Mouse (Mus musculus): ENCODE measurements around the gene Gm49387. TPM values are rescaled to one million over a fixed set of nuclear protein-coding genes. Genes with fewer than 3 reads are reported as not detected.

Gene Gm49387
- polyA plus RNA-seq, 1 experiment from 2014 or later, result 1.2 TPM

GRCm38 (mm10) chr14:31659501-31660181 is 19.0 kb upstream of the Gm49387 start:
- peak overlapping the region; percentile 59 for H3K27ac ChIP-seq
- no peak overlapping the region for H3K4me3 ChIP-seq
- WGBS, result 65% methylated on average over 10 of the region's 10 CpGs
- ATAC-seq (replicated peaks), result no peak
- H3K4me2 ChIP-seq, result no peak overlapping the region
- H3K27me3 ChIP-seq (replicated peaks), result no peaks in the 10 kb centered on the region
- H3K9me3 ChIP-seq, result no peaks in the 10 kb centered on the region
- no peaks in the 10 kb centered on the region for H3K36me3 ChIP-seq (replicated peaks)
- peaks cover 41% of the 10 kb centered on the region for H3K4me1 ChIP-seq
- no peak overlapping the region for H3K9ac ChIP-seq

- H3K27ac ChIP-seq, result no peak overlapping the region
Measured at GRCm38 (mm10) chr14:31658126-31658680, 17.5 kb upstream of the Gm49387 start.

DNA sequence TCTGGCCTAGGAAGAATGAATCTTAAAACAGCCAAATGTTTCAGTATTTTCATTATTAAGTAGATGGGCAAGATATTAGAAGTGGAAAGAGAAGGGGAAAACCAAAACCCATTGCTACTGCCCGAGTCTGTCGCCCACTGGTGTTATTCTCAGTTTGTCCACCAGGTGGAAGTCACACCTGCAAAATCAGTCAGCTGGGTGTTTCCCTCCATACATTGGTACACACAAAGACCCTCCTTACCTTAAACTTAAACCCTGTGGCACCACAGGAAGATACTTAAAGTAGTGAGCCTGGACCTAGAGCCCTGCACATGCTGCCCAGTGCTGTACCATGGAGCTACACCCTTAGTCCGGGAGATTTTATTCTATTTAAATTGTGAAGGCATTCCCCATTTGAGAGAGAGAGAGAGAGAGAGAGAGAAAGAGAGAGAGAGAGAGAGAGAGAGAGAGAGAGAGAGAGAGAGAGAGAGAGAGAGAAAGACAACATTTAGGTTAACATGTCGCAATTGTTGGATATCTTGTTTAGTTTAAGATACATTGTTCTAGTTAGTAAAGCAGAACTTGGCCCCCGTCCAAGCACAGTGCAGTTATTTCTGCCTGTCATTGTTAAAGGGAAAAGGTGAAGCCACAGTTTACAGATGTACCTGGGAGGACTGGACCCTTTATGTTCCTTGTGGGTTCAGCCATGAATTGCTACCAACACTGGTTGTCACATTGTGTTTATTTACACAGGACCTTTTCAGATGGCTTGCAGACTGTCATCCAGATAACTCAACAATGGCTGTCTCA is 16.4 kb upstream of the Gm49387 start:
- peak; percentile 28; the same call in 1 of the 2 replicates for ATAC-seq (replicated peaks)
- no peak overlapping the region for H3K9ac ChIP-seq
- no peaks in the 10 kb centered on the region for H3K9me3 ChIP-seq
- no peak overlapping the region for H3K27ac ChIP-seq
- no peaks in the 10 kb centered on the region for H3K36me3 ChIP-seq (replicated peaks)
- H3K27me3 ChIP-seq (replicated peaks), result no peaks in the 10 kb centered on the region
- H3K4me3 ChIP-seq, result no peak overlapping the region
- peaks cover 21% of the 10 kb centered on the region for H3K4me1 ChIP-seq
- H3K4me2 ChIP-seq, result no peak overlapping the region
- WGBS, result 47% methylated on average over 5 of the region's 5 CpGs

More at GRCm38 (mm10) chr14:31658126-31658680, 17.5 kb upstream of the Gm49387 start:
- Histone ChIP-seq H3K4me2 (no peak overlapping the region), H3K9me3 (no peaks in the 10 kb centered on the region), H3K27me3 (replicated peaks) (no peaks in the 10 kb centered on the region), H3K4me3 (no peak overlapping the region), H3K9ac (no peak overlapping the region), H3K4me1 (peaks cover 32% of the 10 kb centered on the region), H3K36me3 (replicated peaks) (no peaks in the 10 kb centered on the region)
- ATAC-seq (replicated peaks), result no peak
- WGBS, result 85% methylated on average over 8 of the region's 8 CpGs

DNA sequence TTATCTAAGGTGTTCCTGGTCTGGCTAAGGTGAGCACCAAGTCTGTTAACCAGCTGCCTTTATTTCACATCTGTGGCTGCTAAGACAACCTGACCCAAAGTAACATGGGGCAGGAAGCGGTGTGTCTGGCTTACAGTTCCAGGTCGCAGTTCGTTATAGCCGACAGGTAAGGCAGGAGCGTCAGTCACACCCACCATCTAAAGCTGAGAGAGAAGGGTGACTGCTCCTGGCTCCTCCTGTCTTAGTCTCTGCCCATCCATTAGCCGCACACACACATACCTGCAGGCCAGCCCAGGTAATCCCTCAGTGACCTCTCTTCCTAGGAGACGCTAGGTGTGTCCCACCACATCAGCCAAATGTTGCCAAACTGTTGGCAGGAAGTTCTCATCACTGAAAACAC is 15.7 kb upstream of the Gm49387 start:
- Histone ChIP-seq H3K27ac (no peak overlapping the region), H3K4me1 (peaks cover 17% of the 10 kb centered on the region), H3K4me3 (no peak overlapping the region), H3K36me3 (replicated peaks) (no peaks in the 10 kb centered on the region), H3K27me3 (replicated peaks) (no peaks in the 10 kb centered on the region), H3K9me3 (no peaks in the 10 kb centered on the region), H3K9ac (no peak overlapping the region), H3K4me2 (no peak overlapping the region)
- 84% methylated on average over 7 of the region's 7 CpGs for WGBS
- ATAC-seq (replicated peaks), result no peak

GRCm38 (mm10) chr14:31655406-31655805 is 14.7 kb upstream of the Gm49387 start:
- Histone ChIP-seq H3K27ac (no peak overlapping the region), H3K4me2 (no peak overlapping the region), H3K27me3 (replicated peaks) (no peaks in the 10 kb centered on the region), H3K9ac (no peak overlapping the region), H3K9me3 (no peaks in the 10 kb centered on the region), H3K4me3 (no peak overlapping the region), H3K36me3 (replicated peaks) (no peaks in the 10 kb centered on the region), H3K4me1 (peaks cover 9% of the 10 kb centered on the region; the same call in 1 of the 2 replicates)
- ATAC-seq (replicated peaks), result no peak
- WGBS, result 73% methylated on average over 14 of the region's 14 CpGs

- Histone ChIP-seq H3K9me3 (no peaks in the 10 kb centered on the region), H3K4me2 (no peak overlapping the region), H3K4me3 (no peak overlapping the region), H3K36me3 (replicated peaks) (no peaks in the 10 kb centered on the region), H3K27me3 (replicated peaks) (no peaks in the 10 kb centered on the region), H3K27ac (no peak overlapping the region), H3K9ac (no peak overlapping the region), H3K4me1 (peaks cover 4% of the 10 kb centered on the region; the same call in 1 of the 2 replicates)
- 87% methylated on average over 5 of the region's 5 CpGs for WGBS
- ATAC-seq (replicated peaks), result no peak
Measured at GRCm38 (mm10) chr14:31654816-31655215, 14.1 kb upstream of the Gm49387 start.

- Histone ChIP-seq H3K4me3 (no peak overlapping the region), H3K4me2 (no peak overlapping the region), H3K27ac (no peak overlapping the region), H3K36me3 (replicated peaks) (no peaks in the 10 kb centered on the region), H3K9ac (no peak overlapping the region), H3K27me3 (replicated peaks) (no peaks in the 10 kb centered on the region), H3K4me1 (no peaks in the 10 kb centered on the region), H3K9me3 (no peaks in the 10 kb centered on the region)
- no peak for ATAC-seq (replicated peaks)
- 89% methylated on average over 14 of the region's 14 CpGs for WGBS
Measured at GRCm38 (mm10) chr14:31653101-31653875, 12.6 kb upstream of the Gm49387 start.

DNA sequence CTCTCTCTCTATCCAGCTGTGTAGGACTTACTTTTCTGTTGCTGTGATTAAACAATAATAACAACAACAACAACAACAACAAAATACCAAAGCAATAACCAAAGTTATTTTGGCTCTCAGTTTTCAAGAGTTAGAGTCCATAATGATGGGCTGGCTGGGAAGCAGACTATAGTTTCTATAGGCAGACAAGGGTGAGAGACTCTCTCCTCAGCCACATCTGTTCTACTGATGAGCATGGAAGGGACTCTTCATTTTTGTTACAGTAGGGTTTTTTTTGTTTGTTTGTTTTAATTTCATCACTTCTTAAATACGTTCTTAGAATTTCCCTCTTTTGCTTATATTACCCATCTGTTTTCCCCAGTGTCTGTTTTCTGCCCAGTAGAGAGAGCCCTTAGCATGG is 11.9 kb upstream of the Gm49387 start:
- H3K9me3 ChIP-seq, result no peaks in the 10 kb centered on the region
- H3K9ac ChIP-seq, result no peak overlapping the region
- H3K36me3 ChIP-seq (replicated peaks), result no peaks in the 10 kb centered on the region
- no peak for ATAC-seq (replicated peaks)
- no peak overlapping the region for H3K4me3 ChIP-seq
- H3K4me1 ChIP-seq, result no peaks in the 10 kb centered on the region
- H3K4me2 ChIP-seq, result no peak overlapping the region
- WGBS, result 98% methylated on average over 1 of the region's 1 CpGs
- no peaks in the 10 kb centered on the region for H3K27me3 ChIP-seq (replicated peaks)
- no peak overlapping the region for H3K27ac ChIP-seq

DNA sequence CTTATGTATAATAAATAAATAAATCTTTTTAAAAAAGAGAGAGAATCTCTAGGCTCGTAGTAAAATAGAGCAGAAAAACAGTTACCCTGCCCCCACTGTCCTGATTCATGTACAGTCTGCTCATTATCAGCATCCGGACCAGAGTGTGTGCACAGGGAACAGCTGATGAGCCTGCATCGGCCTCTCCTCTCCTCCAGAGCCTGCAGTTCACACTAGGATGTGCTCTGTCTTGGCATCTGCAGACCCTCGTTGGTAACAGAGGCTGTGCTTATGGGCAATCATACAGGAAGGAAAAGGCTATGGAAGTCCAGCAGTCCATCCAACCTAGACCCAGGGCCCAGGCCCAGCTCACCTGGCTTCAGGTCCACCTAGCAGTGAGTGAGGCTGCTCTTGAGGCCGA is 11.4 kb upstream of the Gm49387 start:
- 76% methylated on average over 5 of the region's 5 CpGs for WGBS
- Histone ChIP-seq H3K9me3 (no peaks in the 10 kb centered on the region), H3K4me3 (no peak overlapping the region), H3K27ac (no peak overlapping the region), H3K4me1 (no peaks in the 10 kb centered on the region), H3K27me3 (replicated peaks) (no peaks in the 10 kb centered on the region), H3K9ac (no peak overlapping the region), H3K36me3 (replicated peaks) (no peaks in the 10 kb centered on the region), H3K4me2 (no peak overlapping the region)
- ATAC-seq (replicated peaks), result no peak

DNA sequence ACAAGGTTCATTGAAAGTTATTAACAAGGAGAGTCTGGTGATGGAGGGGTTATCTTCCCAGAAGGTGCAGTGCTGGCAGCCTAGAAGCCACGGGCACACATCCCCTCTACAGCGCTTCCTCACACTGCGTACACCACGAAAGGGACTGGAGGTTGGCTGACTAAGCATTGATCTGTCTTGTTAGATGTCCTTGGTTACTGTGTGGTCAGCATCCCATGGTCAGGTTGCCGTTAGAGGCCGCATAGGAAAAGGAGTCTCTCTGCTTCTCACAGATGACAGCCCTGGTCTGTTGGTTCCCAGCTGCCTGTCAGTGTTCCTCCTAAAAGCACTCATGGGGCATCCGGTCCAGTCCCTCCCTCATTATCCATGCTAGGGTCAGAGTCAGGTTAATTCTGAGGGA is 10.5 kb upstream of the Gm49387 start:
- no peaks in the 10 kb centered on the region for H3K27me3 ChIP-seq (replicated peaks)

DNA sequence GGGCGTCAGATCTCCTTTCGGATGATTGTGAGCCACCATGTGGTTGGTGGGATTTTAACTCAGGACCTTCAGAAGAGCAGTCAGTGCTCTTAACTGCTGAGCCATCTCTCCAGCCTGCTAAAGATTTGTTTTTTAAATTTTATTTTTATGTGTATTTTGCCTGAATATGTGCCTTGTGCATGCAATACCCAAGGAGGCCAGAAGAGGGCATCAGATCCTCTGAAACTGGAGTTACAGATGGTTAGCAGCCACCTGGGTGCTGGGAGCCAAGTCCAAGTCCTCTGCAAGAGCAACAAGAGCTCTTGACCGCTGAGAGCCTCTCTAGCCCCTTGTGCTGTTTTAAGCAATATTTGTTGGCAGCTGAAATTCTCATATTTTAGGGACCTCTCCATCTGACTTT is 9.7 kb upstream of the Gm49387 start:
- Histone ChIP-seq H3K36me3 (replicated peaks) (no peaks in the 10 kb centered on the region), H3K27me3 (replicated peaks) (no peaks in the 10 kb centered on the region), H3K9ac (no peak overlapping the region), H3K4me1 (no peaks in the 10 kb centered on the region), H3K4me2 (no peak overlapping the region), H3K27ac (no peak overlapping the region), H3K4me3 (no peak overlapping the region), H3K9me3 (no peaks in the 10 kb centered on the region)
- WGBS, result over 99% methylated on average over 3 of the region's 3 CpGs
- no peak for ATAC-seq (replicated peaks)

More for the DNA sequence above, 10.5 kb upstream of the Gm49387 start:
- Histone ChIP-seq H3K36me3 (replicated peaks) (no peaks in the 10 kb centered on the region), H3K4me3 (no peak overlapping the region), H3K4me2 (no peak overlapping the region), H3K4me1 (no peaks in the 10 kb centered on the region), H3K27ac (no peak overlapping the region), H3K9me3 (no peaks in the 10 kb centered on the region), H3K9ac (no peak overlapping the region)
- WGBS, result 90% methylated on average over 7 of the region's 7 CpGs
- ATAC-seq (replicated peaks), result no peak

DNA sequence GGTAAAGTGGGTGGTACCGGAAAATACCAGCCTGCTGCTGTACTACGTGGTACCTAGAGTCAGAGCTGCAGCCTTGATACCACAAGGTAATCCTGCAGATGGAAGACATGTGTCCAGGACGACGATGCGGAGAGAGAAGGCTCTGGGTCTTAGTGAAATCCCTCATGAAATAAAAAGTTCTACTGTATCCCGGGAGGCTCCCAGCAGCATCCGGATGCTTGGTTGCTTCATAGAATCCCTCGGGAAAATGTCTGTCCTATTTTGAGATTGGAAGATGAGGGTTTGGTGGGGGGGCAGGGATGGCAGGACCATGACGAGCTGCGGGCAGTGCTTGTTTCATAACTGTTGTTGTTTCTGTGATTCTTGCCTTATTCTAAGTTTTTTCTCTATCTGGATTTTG is 7.3 kb upstream of the Gm49387 start:
- Histone ChIP-seq H3K9me3 (no peaks in the 10 kb centered on the region), H3K4me1 (no peaks in the 10 kb centered on the region), H3K27ac (no peak overlapping the region), H3K4me3 (no peak overlapping the region), H3K9ac (no peak overlapping the region), H3K4me2 (no peak overlapping the region), H3K36me3 (replicated peaks) (no peaks in the 10 kb centered on the region), H3K27me3 (replicated peaks) (no peaks in the 10 kb centered on the region)
- 89% methylated on average over 10 of the region's 10 CpGs for WGBS
- ATAC-seq (replicated peaks), result no peak
